Mouse (Mus musculus): ENCODE data around the gene Msx2.

Gene Msx2

DNA sequence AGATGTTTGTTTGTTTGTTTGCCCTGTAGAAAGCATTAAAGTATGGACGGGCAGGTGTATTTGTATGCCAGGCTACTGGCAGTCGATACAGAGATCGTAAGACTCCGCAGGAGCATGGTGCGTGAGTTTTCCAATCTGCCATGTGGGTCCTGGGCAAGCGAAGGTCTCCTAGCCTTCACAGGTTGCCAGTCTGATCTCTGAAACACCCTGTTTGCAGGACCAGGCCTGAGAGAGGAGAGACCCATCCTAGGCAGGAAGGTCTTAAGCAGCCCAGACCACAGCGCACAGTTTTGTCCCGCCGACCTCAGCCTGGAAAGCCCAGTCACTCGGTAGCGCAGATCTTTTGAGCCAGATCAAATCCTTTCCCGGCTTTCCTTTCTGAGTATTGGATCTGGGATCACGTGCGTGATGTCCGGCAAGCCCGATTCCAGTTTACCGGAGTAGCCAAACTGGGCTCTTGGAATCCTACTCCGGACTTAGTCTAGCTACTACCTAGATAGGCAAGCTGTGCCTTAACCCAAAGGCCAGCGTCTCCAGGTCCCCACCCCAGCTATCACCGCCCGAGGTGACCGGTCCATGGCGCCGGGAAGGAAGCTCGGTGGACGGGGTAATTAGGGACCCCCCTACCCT is 7.6 kb downstream of the Msx2 start:
- peak; percentile 57 for DNase-seq (ENCODE audit: low spot score)

- peak; percentile 79 for DNase-seq (ENCODE audit: low spot score)
Observed at GRCm38 (mm10) chr13:53464441-53465001, 8.4 kb downstream of the Msx2 start.

DNA sequence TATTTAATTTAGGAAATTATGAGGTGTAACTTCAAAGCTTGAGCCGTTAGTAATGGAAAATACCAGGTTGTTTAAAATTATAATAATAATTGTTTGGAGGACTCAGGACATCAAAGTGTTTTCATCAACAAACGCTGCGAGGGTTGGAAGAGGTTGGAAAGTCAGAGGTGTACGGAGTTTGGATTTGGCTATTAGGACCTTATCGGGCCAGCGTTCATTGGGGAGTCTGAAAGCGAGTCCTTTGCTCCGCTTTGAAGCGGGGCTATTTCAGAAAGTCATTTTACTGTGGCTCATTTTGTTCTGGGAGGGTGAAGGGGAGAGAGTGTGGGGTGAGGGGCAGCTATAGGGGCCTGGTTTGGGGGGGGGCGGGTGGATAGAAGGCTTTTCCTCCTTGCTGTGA is 8.9 kb downstream of the Msx2 start:
- peak; percentile 55 for DNase-seq (ENCODE audit: low spot score)

DNA sequence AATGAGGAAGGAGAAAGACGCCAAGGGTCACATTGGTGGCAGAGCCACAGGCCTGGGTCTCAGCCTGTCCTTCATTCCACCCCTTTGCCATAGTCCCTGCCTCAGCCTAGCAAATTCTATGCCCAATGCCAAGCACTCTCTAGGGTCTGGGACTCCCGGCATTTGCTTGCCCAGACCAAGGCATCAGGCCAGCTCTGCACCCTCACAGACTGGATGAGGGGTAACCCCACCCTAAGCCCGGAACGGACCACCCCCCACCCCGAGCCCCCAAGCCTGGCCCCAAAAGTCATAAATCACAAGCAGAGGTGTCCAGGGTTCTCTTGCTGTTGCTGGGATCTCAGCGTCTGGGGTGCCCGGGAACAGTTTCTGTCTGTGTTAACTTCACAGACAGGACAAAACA is 9.8 kb downstream of the Msx2 start:
- peak; percentile 28 for DNase-seq (ENCODE audit: low spot score)

DNA sequence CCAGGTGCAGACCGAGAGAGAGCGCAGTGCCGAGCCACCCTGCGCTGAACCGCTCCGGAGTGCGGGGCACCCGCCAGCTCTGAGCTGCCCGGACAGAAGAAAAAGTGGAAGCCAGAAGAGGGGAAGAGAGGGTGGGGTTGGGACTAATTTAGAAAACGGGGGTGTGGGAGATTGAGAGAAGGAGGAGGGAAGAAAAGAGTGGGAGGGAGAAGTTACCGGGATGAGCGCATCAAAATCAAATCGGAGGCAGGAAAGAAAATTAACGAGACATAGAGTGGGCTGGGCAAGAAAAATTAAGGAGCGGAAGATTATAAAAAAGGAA is 10.3 kb downstream of the Msx2 start:
- DNase-seq (ENCODE audit: low spot score) = no peak

- peak; percentile 87 for DNase-seq (ENCODE audit: low spot score)
Observed at GRCm38 (mm10) chr13:53461855-53462648, 10.8 kb downstream of the Msx2 start.

DNA sequence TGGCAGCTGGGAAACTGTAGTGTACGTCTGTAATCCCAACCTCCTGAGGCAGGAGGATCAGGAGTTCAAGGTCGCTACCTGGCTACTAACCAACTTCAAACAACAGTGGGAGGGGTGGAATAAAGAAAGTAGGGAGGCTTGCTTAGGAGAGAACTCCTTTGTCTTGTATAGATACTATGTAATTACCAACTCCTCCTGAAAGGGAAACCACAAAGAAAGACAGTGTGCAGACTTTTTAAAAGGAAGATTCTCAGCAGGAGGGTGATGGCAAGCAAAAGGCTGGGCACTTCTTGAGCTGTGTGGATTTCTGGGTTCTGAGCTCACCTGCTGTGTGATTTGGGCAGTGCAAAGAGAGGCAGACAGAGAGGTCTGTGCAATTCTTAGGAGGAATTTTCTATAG is 11.5 kb downstream of the Msx2 start:
- no peak for DNase-seq (ENCODE audit: low spot score)

DNA sequence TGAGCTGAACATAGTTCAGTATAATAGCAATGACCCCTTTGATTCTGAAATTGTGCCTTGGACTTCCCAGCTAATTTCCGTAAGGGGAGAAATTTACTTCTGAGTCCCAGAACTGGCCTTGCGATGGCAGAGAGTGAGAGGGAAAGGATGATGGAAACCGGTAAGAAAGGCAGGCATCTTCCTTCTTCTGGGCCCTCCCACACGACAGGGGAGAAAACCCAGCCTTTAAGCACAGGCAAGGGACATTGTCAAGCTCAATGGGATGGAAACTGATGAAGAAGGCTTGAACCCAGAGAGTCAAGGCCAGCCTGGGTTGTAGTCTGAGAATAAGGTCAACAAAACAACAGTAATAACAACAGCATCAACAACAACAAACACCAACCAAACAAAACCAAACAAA is 14.1 kb downstream of the Msx2 start:
- no peak for DNase-seq (ENCODE audit: low spot score)

DNA sequence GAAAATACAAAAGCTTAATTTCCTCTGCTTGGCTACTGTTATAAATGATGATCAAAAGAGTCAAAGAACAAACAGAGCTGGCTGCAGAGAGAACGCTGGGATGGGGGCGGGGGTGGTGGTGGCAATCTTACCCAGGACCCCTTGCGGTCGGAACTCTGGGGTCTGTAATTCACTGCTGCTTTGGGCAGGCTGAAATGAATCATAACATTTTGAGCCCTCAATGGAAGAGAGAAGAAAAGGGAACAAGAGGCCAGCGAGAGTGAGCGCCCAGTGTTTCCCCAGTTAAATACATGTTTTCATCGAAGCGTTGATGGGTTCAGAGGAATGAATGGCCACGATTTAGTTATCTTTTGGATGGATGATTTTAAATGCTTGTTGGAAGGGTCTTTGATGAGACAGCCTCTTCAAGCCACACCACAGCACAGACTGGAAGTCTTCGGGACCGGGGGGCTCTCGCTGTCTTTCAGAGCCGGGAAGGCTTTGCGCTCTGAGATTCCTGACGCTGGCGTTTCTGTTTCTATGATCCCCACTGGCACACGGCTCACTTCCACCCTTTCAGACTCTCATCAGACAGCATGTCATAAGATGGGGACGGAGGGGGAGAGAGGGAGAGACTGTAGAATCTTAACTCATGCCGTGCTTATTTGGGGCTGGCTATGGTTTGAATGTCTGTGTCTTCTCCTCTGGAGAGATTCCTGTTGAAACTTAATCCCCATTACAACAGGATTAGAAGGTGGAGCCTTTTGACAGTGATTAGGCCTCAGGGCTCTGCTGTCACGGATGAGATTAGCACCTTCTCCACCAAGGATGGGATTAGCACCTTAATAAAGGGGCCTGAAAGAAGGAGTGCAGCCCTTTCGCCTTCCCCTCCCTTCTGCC is 17.8 kb downstream of the Msx2 start:
- peak; percentile 33 for DNase-seq (ENCODE audit: low spot score)

- no peak for DNase-seq (ENCODE audit: low spot score)
Observed at GRCm38 (mm10) chr13:53453927-53454326, 18.9 kb downstream of the Msx2 start.

DNA sequence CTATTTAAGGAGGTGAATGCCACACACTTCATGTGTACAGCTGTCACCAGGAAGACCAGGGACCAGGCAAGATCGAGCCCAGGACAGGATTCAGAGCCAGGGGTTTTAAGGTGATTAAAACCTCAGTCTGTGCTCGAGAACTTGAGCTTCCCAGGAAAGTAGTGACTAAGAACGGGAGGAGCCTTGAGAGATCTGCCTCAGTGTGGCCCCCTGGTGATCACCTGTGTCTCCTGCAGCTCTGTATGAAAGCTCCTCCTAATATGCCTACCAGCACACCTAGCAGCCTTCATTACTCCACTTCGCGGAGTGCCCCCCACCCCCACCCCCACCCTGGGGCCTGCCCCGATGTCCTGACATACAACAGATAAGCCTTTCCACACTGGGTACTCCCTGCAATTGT is 25.3 kb downstream of the Msx2 start:
- DNase-seq (ENCODE audit: low spot score) = peak; percentile 60

DNA sequence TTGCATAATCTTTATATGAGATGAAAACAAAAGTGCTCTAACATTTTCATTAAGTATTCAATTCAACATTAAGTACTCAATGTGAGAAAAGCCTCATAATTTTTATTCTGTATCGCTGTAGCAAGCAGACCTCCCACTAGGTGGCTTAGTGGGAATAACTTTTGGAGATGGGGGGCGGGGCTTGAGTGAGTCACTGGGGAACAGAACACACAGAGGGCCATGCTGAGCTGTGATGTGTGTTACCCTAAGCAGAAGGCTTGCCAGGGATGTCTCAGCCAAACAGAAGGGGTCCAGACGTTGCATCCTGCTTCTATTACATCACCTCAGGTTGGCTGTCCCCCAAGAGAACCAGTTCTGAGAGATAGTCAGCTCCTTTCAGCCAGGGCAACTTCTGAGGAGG is 29.3 kb downstream of the Msx2 start:
- DNase-seq (ENCODE audit: low spot score) = peak; percentile 69

- peak; percentile 81 for DNase-seq (ENCODE audit: low spot score)
Observed at GRCm38 (mm10) chr13:53442168-53442980, 30.5 kb downstream of the Msx2 start.

- no peak for DNase-seq (ENCODE audit: low spot score)
Observed at GRCm38 (mm10) chr13:53441307-53442028, 31.4 kb downstream of the Msx2 start.

- DNase-seq (ENCODE audit: low spot score) = no peak
Observed at GRCm38 (mm10) chr13:53439957-53440356, 32.9 kb downstream of the Msx2 start.

GRCm38 (mm10) chr13:53426507-53426906 is 46.4 kb downstream of the Msx2 start:
- DNase-seq (ENCODE audit: low spot score) = peak; percentile 94

GRCm38 (mm10) chr13:53421189-53421588 is 51.7 kb downstream of the Msx2 start:
- no peak for DNase-seq (ENCODE audit: low spot score)

DNA sequence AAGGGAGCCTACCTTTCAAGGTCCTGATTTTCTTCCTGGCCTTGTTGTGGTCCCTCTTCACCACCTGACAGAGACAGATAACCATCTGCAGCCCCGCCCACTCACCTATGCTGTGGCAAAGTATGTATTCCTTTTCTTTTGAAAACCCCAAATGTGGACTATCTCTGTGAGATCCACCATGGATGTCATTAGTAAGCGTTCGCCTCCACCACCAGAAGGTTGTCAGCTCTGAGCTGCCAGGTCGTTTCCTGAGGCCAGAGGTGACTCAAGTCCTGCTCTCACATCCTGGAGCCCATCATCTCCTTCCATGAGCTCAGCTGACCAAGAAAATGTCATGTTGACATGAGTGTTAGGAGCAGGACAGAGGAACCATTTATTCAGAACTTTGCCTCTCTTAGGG is 52.1 kb downstream of the Msx2 start:
- DNase-seq (ENCODE audit: low spot score) = no peak

- DNase-seq (ENCODE audit: low spot score) = no peak
Observed at GRCm38 (mm10) chr13:53419681-53420080, 53.2 kb downstream of the Msx2 start.

- DNase-seq (ENCODE audit: low spot score) = no peak
Observed at GRCm38 (mm10) chr13:53417701-53418100, 55.2 kb downstream of the Msx2 start.
